Mouse (Mus musculus): ENCODE results near the gene Gpr142. TPM values are rescaled to one million over a fixed set of nuclear protein-coding genes. Genes with fewer than 3 reads are reported as not detected.

The Gpr142 gene
- polyA plus RNA-seq, 1 experiment from 2014 or later = 0.12 TPM

DNA sequence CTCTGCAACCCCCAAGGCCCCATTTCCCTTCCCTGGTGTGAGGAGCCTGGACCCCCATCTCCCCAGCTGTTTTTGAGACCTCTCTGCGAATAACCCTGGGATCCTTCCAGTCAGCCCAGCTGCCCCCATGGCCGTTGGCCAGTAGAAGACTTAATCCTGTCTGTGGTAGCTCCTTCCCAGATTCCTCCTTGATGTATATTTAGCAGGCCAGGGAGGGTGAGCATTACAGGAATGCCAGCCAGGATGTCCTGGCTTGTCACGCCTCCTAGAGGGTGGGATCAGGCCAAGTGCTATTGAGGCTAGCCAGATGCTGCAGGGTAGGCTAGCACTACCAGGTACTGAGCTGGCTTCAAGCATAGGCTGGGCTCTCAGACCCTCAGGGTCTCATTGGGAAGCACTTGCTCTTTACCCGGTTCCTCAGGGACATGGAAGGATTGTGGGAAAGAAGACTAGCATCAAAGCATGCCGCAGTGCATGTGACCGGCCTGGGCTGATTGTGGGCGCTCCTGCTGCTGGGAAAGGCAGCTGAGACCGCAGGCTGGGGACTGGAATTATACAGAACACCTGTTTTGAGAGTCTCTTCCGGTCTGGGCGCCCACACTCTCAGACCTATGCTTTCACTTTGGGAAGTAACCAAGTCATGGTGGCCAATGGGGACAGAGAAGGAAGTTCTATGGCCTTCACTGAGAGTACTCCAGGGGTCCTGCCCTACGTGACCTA lies 16.3 kb downstream of the Gpr142 start:
- ATAC-seq = no peak
- no peak for DNase-seq (ENCODE audit: low read depth, low spot score)

DNA sequence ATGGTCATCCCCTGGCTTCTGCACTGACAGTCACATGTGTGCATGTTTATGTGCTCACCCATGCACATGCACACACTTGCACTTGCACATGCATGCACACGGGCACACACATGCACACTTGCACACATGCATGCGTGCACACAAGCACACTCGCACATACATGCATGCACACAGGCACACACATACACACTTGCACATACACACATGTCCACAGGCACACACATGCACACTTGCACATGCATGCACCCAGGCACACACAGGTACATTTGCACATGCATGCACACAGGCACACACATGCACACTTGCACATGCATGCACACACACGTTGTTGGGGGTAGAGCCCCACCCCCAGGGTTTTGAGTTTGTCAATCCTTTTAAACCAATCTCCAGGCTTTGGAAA lies 18.2 kb downstream of the Gpr142 start:
- DNase-seq (ENCODE audit: low read depth, low spot score) (no peak), ATAC-seq (no peak)
- in situ Hi-C loops (cut with MboI; ENCODE audit: low pct_unique_long_range_greater_than_20kb) = loop anchor here (5.0 kb wide), 2 partner anchors 35 to 60 kb away; partner anchors contain the start of gene Gprc5c
- POLR2A ChIA-PET = interaction anchor here (1.0 to 4.2 kb wide), 3 partner anchors 13 to 34 kb away, joined by 3 to 64 read pairs (median 3); partner anchors contain the start of gene Gprc5c
- TF ChIP-seq CTCF (IDR thresholded peaks at IDR 0.05) = no peak
- CTCF ChIA-PET = interaction anchor here (1.3 kb wide), 1 partner anchor 61 kb away, joined by 3 read pairs; no protein-coding TSS in a partner anchor
- H3K27me3 ChIP-seq = no peaks in the 10 kb centered on the region

More for the DNA sequence above, 16.3 kb downstream of the Gpr142 start:
- H3K27me3 ChIP-seq = no peaks in the 10 kb centered on the region
- ChIA-PET POLR2A (interaction anchor here (0.7 to 1.7 kb wide), 3 partner anchors 14 to 58 kb away, joined by 3 to 4 read pairs (median 4); no protein-coding TSS in a partner anchor), CTCF (interaction anchor here (1.4 to 1.5 kb wide), 3 partner anchors 52 to 97 kb away, joined by 4 to 6 read pairs (median 4); no protein-coding TSS in a partner anchor)
- in situ Hi-C loops (cut with MboI; ENCODE audit: low pct_unique_long_range_greater_than_20kb) = loop anchor here (5.0 kb wide), 2 partner anchors 37 to 62 kb away; partner anchors contain the start of gene Gprc5c
- TF ChIP-seq CTCF (IDR thresholded peaks at IDR 0.05) = no peak

DNA sequence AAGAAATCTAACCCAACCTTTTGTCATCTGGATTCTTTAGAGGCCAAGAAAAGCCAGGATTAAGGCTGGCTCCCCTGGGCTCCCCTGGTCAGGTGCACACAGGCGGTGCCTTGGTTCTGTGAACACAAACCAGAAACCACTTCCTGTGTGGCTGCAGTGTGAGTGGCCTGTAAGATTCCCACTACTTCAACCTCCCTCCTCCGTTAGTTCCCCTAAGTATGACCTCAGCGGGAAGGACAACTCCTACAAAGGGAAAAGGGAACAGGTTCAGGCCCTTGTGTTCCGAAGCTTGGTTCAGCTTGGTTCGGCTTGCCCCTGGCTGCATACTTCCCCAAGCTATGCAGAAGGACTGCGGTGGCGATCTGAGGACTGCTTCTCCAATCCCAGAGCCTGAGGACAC lies 19.5 kb downstream of the Gpr142 start:
- CTCF ChIA-PET = interaction anchor here (0.9 to 1.3 kb wide), 4 partner anchors 8 to 60 kb away, joined by 3 to 5 read pairs (median 3); no protein-coding TSS in a partner anchor
- DNase-seq (ENCODE audit: low read depth, low spot score) (peak; percentile 82), ATAC-seq (peak; percentile 78)
- no peaks in the 10 kb centered on the region for H3K27me3 ChIP-seq
- in situ Hi-C loops (cut with MboI; ENCODE audit: low pct_unique_long_range_greater_than_20kb) = loop anchor here (5.0 kb wide), 2 partner anchors 34 to 59 kb away; partner anchors contain the start of gene Gprc5c
- POLR2A ChIA-PET = interaction anchor here (0.7 to 4.2 kb wide), 9 partner anchors 10 to 60 kb away, joined by 3 to 64 read pairs (median 4); partner anchors contain the start of gene Gprc5c
- no peak for TF ChIP-seq CTCF (IDR thresholded peaks at IDR 0.05)

DNA sequence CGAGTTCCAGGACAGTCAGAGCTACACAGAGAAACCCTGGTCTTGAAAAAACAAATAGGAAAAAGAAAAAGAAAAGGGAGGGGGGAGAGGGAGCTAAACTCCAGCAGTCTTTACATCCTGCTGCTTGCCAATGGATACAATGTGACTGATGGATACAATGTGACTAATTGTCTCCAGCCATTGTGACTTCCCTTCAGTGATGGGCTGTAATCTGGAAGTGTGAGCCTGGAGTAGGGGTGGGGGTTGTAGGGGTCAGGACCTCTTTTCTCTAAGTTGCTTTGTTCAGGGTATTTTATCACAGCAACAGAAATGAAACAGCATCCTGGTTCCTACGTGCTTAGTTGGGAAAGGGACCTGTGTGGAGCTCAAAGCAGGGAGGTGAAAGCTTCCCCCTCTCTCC lies 20.4 kb downstream of the Gpr142 start:
- H3K27me3 ChIP-seq = no peaks in the 10 kb centered on the region
- ChIA-PET CTCF (interaction anchor here (0.9 to 2.1 kb wide), 8 partner anchors 8 to 59 kb away, joined by 3 to 8 read pairs (median 3); no protein-coding TSS in a partner anchor), POLR2A (interaction anchor here (0.7 to 4.2 kb wide), 14 partner anchors 9 to 61 kb away, joined by 3 to 64 read pairs (median 4); partner anchors contain the start of gene Gprc5c)
- no peak for TF ChIP-seq CTCF (IDR thresholded peaks at IDR 0.05)
- DNase-seq (ENCODE audit: low read depth, low spot score) (no peak), ATAC-seq (no peak)
- in situ Hi-C loops (cut with MboI; ENCODE audit: low pct_unique_long_range_greater_than_20kb) = loop anchor here (5.0 kb wide), 2 partner anchors 33 to 58 kb away; partner anchors contain the start of gene Gprc5c

DNA sequence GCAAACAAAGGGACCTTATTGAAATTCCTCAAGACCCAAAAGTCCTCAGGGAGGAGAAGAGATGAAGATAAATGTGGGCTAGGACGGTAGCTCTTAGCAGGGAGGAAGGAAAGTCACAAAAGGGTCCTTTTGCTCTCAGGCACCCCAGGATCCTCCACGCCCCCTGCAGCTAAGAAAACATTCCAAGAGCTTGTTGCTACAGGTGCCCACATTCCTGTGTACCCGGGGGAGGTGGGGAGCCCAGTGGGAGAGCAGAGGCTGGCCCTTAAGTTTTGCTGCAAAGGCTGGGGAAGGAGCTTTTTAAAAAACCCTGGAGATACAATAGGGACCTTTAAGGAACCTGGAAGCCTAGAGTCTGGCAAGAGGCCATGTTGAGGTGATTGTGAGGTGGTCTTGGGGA lies 21.7 kb downstream of the Gpr142 start:
- ChIA-PET POLR2A (interaction anchor here (0.8 to 4.2 kb wide), 6 partner anchors 8 to 62 kb away, joined by 3 to 64 read pairs (median 4); partner anchors contain the start of gene Gprc5c), CTCF (interaction anchor here (0.9 to 2.1 kb wide), 2 partner anchors 9 to 30 kb away, joined by 3 to 8 read pairs; no protein-coding TSS in a partner anchor)
- no peak for TF ChIP-seq CTCF (IDR thresholded peaks at IDR 0.05)
- in situ Hi-C loops (cut with MboI; ENCODE audit: low pct_unique_long_range_greater_than_20kb) = no loop called here
- no peaks in the 10 kb centered on the region for H3K27me3 ChIP-seq
- DNase-seq (ENCODE audit: low read depth, low spot score) = no peak
- ATAC-seq = no peak

DNA sequence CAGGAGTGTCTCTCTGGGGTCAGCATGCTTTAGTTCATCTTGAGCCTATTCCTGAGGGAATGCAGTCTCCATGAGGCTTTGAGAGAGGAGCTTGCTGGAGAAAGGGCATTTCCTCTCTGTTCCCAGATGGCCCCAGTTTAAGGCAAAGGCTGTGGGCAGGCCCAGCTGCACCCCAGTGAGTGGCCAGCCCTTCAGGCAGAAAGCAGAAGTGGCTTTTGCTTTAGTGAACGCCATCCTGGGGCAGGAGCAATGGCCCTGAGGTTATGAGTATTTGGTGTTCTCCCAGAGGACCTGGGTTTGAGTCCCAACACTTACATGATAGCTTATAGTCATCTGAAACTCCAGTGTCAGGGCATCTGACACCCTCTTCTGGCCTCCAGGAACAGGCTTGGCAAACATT lies 22.6 kb downstream of the Gpr142 start:
- no peaks in the 10 kb centered on the region for H3K27me3 ChIP-seq
- no peak for TF ChIP-seq CTCF (IDR thresholded peaks at IDR 0.05)
- ATAC-seq (no peak), DNase-seq (ENCODE audit: low read depth, low spot score) (no peak)
- in situ Hi-C loops (cut with MboI; ENCODE audit: low pct_unique_long_range_greater_than_20kb) = no loop called here
- ChIA-PET CTCF (interaction anchor here (0.8 to 2.1 kb wide), 3 partner anchors 8 to 29 kb away, joined by 3 to 8 read pairs (median 3); no protein-coding TSS in a partner anchor), POLR2A (interaction anchor here (1.4 to 3.8 kb wide), 2 partner anchors 7 to 61 kb away, joined by 3 to 35 read pairs; no protein-coding TSS in a partner anchor)

DNA sequence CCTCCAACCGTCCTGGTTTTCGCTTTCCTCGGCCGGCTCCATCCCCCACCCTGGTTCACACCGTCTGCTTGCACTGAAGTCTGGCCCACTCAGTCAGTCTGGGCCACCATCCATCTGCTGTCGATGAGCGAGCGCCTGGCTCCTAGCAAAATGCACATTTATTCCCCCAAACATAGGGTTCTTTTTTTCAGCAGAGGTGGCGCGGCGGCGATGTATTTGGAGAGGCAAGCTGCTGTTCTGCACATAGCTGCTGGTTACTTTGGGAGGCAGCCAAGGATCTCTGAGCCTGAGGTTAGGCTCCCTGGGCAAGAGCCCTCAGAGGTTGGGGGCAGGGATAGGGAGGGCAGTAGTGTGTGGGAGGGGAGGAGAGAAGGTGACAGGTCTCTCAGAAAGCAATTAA lies 24.0 kb downstream of the Gpr142 start:
- no peak for DNase-seq (ENCODE audit: low read depth, low spot score)
- no peak for ATAC-seq
- ChIA-PET POLR2A (interaction anchor here (0.6 to 1.6 kb wide), 3 partner anchors 9 to 29 kb away, joined by 3 to 9 read pairs (median 5); partner anchors contain the start of gene Gprc5c), CTCF (no interaction called here)
- H3K27me3 ChIP-seq = no peaks in the 10 kb centered on the region
- in situ Hi-C loops (cut with MboI; ENCODE audit: low pct_unique_long_range_greater_than_20kb) = no loop called here
- no peak for TF ChIP-seq CTCF (IDR thresholded peaks at IDR 0.05)

DNA sequence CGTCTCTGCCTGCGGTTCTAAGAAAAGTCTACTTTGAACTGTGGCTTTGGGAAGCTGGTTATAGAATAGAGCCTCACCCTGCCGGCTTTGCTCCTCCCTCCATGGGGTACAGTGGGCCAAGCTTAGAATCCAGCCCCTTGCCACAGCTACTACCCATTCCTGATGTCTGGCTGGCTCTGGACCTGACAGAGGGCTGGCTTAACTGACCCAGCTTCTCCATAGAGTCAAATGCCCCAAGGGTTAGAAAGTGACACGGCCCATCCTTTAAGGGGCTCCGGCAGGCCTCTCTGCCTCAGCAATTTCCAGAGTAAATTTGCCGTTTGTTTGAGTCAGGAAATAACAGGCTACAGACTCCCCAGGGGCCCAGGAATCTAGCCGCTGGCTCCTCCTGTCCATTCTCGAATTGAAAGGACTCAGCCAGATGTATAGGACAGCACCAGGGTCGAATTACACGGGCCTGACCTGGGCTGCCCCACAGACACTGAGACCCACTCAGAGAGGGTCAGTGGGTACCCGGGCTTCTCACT lies 24.5 kb downstream of the Gpr142 start:
- no peak for TF ChIP-seq CTCF (IDR thresholded peaks at IDR 0.05)
- ChIA-PET CTCF (no interaction called here), POLR2A (interaction anchor here (1.1 to 1.6 kb wide), 2 partner anchors 26 to 28 kb away, joined by 3 to 9 read pairs; partner anchors contain the start of gene Gprc5c)
- ATAC-seq (no peak), DNase-seq (ENCODE audit: low read depth, low spot score) (no peak)
- in situ Hi-C loops (cut with MboI; ENCODE audit: low pct_unique_long_range_greater_than_20kb) = no loop called here
- no peaks in the 10 kb centered on the region for H3K27me3 ChIP-seq

DNA sequence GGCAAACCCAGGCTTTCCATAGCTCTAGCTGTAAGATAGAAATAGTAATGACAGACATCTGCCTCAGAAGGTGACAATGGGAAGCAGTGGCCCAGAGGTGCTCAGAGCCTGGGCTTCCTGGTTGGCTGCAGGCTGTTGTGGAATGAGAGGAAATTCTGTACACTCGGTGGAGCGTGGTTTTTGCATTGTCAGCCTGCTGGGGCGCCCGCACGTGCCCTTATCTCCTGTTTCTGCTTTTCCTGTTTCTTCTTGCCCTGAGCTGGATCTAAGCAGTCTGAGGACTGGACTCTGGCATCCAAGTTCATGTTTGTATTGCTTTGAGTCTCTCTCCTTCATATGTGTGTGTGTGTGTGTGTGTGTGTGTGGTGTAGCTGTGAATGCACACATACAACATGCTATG lies 28.0 kb downstream of the Gpr142 start:
- POLR2A ChIA-PET = interaction anchor here (1.0 to 4.5 kb wide), 4 partner anchors 7 to 26 kb away, joined by 3 to 35 read pairs (median 3); no protein-coding TSS in a partner anchor
- CTCF ChIA-PET = interaction anchor here (1.2 kb wide), 2 partner anchors 8 to 41 kb away, joined by 5 read pairs; no protein-coding TSS in a partner anchor
- ATAC-seq (peak; percentile 27), DNase-seq (ENCODE audit: low read depth, low spot score) (no peak)
- TF ChIP-seq CTCF (IDR thresholded peaks at IDR 0.05) = no peak
- in situ Hi-C loops (cut with MboI; ENCODE audit: low pct_unique_long_range_greater_than_20kb) = no loop called here
- no peaks in the 10 kb centered on the region for H3K27me3 ChIP-seq
